Mouse (Mus musculus) Patski (cell line): Measurements from ENCODE around the gene Ugt1a8. TPM values are rescaled to one million over a fixed set of nuclear protein-coding genes. Genes with fewer than 3 reads are reported as not detected.
"Not testable (repeated sequence)": the region's sequence is repeated elsewhere in the genome, so short reads cannot be mapped to it uniquely, and the experiment has no call there.

Source experiments
- ATAC-seq: fragments of 100-300 bp; one replicate; pipeline ENCODE4 v1.8.0; 2021
- CTCF ChIA-PET: fragments of 350-600 bp; sonication (Branson Sonifier 250); formaldehyde crosslinking; loops from one replicate; lab custom pipeline; 2022; ENCODE audit warnings: inconsistent platforms; lab: Charles Lee
- POLR2A ChIA-PET: fragments of 350-600 bp; sonication (Branson Sonifier 250); formaldehyde crosslinking; loops from one replicate; lab custom pipeline; 2022; ENCODE audit warnings: antibody characterized with exemption, inconsistent platforms; lab: Charles Lee
- DNase-seq: peaks from one replicate; pipeline ENCODE4 v3.0.0-alpha.2; 2011; ENCODE audit warnings: low read depth, low spot score
- H3K27me3 ChIP-seq: fragments of 371-371 bp; one replicate; pipeline ENCODE4 v1.5.1; 2021
- CTCF ChIP-seq: fragments of 100-300 bp; IDR thresholded peaks from one replicate; pipeline ENCODE4 v1.5.1; 2021
- in situ Hi-C: fragments of 300-500 bp; cut with MboI; formaldehyde crosslinking; loops from 3 replicates; pipeline ENCODE4 v1.11.1; 2018; ENCODE audit warnings: low pct_unique_long_range_greater_than_20kb, mixed read lengths
- polyA plus RNA-seq: library from polyadenylated mRNA; unstranded; gene quantifications from one replicate; pipeline ENCODE4 v1.2.3, GENCODE M21; 2021

Ugt1a8 gene
- polyA plus RNA-seq, 1 experiment from 2014 or later, result not detected

DNA sequence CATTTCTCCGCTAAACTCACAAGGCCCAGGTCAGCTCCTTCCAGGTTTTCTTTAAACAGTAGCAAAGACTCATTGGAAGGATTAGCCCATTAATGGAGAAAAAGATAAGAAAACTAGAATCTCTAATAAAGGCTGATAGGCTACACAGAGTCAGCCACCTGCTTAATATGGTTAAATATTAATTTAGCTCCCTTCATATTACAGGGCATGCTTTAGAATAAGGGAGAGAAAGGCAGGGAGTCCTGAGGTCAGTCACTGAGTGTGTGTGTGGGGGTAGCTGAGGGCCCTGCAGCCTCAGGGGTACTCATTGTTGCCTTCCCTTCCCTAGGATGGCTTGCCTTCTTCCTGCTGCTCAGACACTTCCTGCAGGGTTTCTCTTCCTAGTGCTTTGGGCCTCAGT lies 50.5 kb downstream of the Ugt1a8 start:
- no peak for TF ChIP-seq CTCF

DNA sequence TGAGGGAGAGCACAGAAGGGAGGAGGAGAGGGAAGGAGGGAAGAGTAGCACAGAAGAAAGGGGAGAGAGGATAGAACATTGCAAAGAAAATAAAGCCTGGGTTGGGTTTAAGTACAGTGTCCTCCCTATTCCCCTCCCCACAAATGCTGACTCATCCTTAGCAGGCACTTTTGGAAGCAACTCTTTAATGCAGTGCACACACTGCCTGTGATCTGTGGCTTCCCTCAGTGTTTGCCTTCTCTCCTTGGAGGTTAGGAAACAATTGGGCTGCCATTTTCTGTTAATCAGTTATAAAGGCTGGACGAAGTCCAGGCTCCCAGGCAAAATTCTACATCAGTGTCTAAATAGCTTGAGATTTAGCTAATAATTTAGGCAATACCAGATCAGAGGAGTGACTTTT lies 52.9 kb downstream of the Ugt1a8 start:
- CTCF ChIA-PET, POLR2A ChIA-PET, in situ Hi-C loops, H3K27me3 ChIP-seq, DNase-seq: not testable (repeated sequence)
- ATAC-seq, result peak; percentile 75

More for the DNA sequence above, 50.5 kb downstream of the Ugt1a8 start:
- ATAC-seq, result no peak
- DNase-seq, result no peak
- in situ Hi-C loops, result no loop called here
- ChIA-PET POLR2A (no interaction called here), CTCF (interaction anchor here (1.4 kb wide), 1 partner anchor 19 kb away, joined by 3 read pairs; no protein-coding TSS in a partner anchor)
- no peaks in the 10 kb centered on the region for H3K27me3 ChIP-seq

DNA sequence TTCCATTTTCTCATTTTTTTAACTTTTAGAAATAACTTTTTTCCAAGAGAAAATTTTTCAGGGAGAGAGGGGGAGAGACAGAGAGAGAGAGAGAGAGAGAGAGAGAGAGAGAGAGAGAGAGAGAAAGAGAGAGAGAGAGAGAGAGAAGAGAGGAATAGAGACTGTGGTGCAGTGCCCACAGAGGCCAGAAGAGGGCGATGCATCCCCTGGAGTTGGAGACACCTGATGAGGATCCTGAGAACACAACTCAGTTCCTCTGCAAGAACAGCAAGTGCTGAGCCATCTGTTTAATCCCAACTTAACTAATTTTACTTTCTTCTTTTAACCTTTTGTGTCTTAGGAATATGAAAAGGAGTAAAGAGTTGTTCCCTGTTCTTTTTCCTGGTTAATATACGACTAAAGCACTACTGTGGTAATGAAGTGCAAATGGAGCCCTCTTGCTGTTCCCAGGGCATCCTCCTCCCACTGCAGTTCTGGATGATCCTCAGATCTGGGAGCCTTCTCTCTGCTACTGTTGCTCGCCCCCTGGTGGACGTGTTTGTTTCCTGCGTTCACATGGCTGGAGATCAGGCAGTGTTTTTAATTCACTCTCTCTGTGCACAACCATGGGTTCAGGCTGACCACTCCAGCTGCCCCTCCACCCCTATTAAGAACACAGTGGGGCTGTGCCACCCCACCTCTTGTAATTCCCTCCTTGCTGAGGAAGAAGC lies 56.5 kb downstream of the Ugt1a8 start:
- CTCF ChIA-PET, result interaction anchor here (0.8 to 1.9 kb wide), 2 partner anchors 11 to 139 kb away, joined by 3 to 5 read pairs; no protein-coding TSS in a partner anchor
- DNase-seq, in situ Hi-C loops, H3K27me3 ChIP-seq: not testable (repeated sequence)
- peak; percentile 55 for ATAC-seq
- POLR2A ChIA-PET, result interaction anchor here (0.6 kb wide), 1 partner anchor 25 kb away, joined by 4 read pairs; no protein-coding TSS in a partner anchor
- TF ChIP-seq CTCF, result peak; percentile 64

DNA sequence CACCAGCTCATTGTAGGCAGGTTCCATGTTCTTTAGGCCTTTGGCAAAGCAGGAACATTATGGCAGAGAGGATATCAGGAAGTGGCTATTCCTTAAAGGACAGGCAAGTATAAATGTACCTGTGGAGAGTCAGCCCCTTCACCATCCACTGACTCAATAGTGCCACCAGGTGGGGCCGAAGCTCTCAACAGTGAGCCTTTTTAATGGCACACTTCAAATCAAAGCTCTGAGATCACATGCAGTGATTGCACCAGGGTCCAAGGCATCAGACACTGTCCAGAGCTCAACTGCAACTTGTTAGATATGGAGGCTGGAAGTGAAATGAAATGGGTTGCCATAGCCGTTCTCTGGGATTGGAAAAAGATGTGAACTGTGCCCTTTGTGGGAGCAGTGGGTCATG lies 57.7 kb downstream of the Ugt1a8 start:
- H3K27me3 ChIP-seq, POLR2A ChIA-PET, CTCF ChIA-PET, ATAC-seq, DNase-seq, in situ Hi-C loops: not testable (repeated sequence)
- peak; percentile 48 for TF ChIP-seq CTCF

DNA sequence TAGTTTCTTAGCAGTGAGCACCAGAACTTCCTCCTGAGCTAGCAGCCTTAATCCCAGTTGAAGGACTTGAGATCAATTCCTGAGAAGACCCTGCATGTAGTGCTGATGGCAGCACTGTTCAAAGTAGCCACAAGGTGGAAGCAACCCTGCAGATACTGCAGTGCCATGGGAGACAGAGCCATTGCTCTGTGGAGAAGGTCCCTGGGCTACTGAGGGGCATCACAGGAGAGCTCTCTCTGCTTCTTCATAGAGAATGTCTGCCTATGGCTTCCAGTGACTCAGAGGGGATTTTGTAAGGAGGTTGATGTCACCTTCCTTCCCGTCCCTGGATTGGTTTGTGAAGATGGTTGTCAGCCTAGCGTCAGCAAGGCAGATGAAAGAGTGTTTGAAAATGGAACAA lies 62.5 kb downstream of the Ugt1a8 start:
- DNase-seq, ATAC-seq, POLR2A ChIA-PET, H3K27me3 ChIP-seq: not testable (repeated sequence)
- peak; percentile 55 for TF ChIP-seq CTCF
- in situ Hi-C loops, result loop anchor here (5.0 kb wide), 1 partner anchor 127 kb away; the partner anchor contains the start of genes Hjurp and Trpm8
- CTCF ChIA-PET, result interaction anchor here (1.8 to 2.4 kb wide), 2 partner anchors 128 to 138 kb away, joined by 4 to 9 read pairs; partner anchors contain the start of genes Hjurp and Trpm8

DNA sequence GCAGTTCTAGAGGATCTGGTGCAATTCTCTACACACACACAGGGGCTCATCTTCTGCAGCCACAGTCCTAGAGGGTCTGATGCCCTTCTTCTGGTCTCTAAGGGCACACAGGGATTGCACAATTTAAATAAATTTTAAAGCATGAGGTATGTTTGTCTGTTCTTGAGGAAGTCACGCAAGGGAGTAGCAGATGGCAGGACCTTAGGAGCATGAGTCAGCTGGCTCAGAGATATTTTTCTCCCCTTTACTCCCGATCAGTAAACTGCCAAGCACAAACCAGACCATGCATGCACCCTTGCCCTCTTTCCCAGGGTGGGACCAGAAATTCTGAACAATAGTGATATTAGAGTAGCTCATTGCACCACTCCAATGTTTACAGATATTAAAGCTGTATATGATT lies 70.8 kb downstream of the Ugt1a8 start:
- no peak for ATAC-seq
- no peak for TF ChIP-seq CTCF
- ChIA-PET CTCF (no interaction called here), POLR2A (no interaction called here)
- no peak for DNase-seq
- no peaks in the 10 kb centered on the region for H3K27me3 ChIP-seq
- in situ Hi-C loops, result no loop called here

DNA sequence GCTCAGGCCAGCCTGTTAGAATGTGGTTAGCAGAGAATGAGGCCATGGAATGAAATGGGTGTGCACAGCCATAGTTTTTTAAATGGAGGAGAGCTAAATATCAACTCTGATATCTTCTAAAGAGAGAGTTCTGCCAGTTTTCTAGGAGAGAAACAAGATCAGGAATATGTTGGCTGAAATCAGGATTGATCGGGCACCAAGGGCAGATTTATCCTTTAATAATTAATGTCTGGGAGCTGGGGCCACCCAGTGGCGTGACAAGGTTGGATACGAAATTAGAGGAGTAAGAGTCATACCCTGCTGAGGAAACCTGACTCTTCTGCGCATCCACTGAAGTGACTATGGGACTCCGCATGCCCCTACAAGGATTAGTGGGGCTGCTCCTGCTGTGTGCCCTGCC lies 78.1 kb downstream of the Ugt1a8 start, which contains the start of gene Ugt1a5:
TSS of gene Ugt1a5 (plus strand) at position 302 of the 400 bp plus-strand sequence.
- no peak for ATAC-seq
- in situ Hi-C loops, result no loop called here
- POLR2A ChIA-PET, result no interaction called here

DNA sequence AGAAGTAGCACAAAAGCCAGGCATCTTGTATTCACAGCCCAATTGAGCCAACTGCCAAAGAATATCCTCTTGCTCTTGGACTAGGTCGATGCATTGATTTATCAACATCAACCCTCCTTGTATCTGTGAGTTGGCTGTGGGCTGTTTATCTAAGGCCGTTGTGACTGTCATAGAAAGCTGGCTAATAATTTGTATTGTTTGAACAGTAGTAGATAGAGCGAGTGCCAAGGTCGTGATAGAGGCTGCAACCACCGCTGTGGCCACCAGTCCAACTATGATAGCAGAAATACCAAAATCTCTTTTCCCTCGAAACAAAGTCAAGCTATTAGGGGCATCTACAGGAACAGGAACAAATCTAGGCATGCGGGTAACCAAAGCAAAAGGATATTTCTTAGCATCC lies 84.6 kb downstream of the Ugt1a8 start:
- DNase-seq, H3K27me3 ChIP-seq, ATAC-seq, CTCF ChIA-PET, in situ Hi-C loops, POLR2A ChIA-PET: not testable (repeated sequence)

More for the DNA sequence above, 78.1 kb downstream of the Ugt1a8 start, which contains the start of gene Ugt1a5:
- DNase-seq, result no peak
- TF ChIP-seq CTCF, result no peak
- H3K27me3 ChIP-seq, result no peaks in the 10 kb centered on the region
- CTCF ChIA-PET, result no interaction called here

DNA sequence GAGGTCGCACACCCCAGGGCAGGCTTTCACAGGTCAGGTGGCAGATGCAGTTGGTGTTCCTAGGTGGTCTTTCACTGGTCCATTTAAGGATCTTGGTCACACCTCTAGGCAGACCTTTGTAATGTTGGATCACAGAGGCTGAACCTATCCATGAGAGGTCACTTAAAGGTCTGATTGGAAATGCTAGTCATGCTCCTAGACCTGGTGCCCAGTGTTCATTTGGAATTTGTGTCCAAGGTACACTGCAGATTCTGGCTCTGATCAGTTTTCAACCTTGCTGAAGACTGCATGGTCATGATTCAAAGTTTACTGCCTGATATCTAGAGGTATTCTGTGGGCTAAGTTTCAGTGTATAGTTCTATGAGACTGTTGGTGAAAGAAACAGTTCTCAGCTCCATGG lies 92.0 kb downstream of the Ugt1a8 start:
- DNase-seq (no peak), ATAC-seq (no peak)
- ChIA-PET CTCF (no interaction called here), POLR2A (no interaction called here)
- in situ Hi-C loops, result no loop called here
- no peak for TF ChIP-seq CTCF
- peaks cover 4% of the 10 kb centered on the region for H3K27me3 ChIP-seq

DNA sequence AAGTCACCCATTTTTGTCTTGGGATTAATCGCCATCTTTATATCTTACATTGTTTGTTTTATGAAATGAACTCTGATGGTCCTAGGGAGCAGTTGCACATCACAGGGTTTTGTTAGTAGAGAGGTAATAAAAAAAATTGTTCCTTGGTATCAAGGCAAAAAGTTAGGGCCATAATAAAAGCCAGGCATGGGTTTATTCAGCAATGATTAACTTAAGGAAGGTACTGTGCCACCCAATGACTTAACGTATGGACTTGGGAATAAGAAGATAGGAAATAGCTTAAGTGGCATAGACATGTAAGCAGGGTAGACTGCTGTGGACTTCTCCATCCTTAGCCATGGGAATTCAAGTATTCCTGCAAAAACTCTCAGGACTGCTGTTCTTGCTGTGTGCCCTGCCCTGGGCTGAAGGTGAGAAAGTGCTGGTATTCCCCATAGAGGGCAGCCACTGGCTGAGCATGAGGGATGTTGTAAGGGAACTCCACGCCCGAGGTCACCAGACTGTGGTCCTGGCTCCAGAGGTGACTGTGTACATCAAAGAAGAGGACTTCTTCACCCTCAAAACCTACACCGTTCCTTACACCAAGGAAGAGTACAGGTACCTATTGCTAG lies 98.8 kb downstream of the Ugt1a8 start:
- H3K27me3 ChIP-seq, result peaks cover 4% of the 10 kb centered on the region
- CTCF ChIA-PET, result no interaction called here
- POLR2A ChIA-PET, result no interaction called here
- in situ Hi-C loops, result no loop called here
- TF ChIP-seq CTCF, result no peak
- no peak for DNase-seq
- no peak for ATAC-seq

DNA sequence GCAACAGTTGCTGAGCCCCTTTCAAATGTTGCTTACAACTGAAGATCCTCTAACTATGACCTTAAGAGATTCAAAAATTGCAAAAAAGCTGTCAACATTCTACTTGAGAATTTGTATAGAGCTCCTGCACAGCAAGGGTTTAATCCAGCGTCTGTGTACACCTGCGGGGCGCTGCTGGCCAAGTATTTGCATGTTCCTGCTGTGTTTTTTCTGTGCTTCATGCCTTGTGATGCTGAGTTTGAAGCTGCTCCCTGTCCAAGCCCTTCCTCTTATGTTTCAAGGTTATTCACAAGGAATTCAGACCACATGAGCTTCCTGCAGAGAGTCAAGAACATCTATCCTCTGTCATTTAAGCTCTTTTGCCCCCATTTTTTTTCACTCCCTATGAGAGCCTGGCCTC lies 104.5 kb downstream of the Ugt1a8 start:
- ChIA-PET POLR2A (no interaction called here), CTCF (interaction anchor here (1.0 kb wide), 1 partner anchor 14 kb away, joined by 3 read pairs; no protein-coding TSS in a partner anchor)
- no peak for TF ChIP-seq CTCF
- no peaks in the 10 kb centered on the region for H3K27me3 ChIP-seq
- no peak for DNase-seq
- no peak for ATAC-seq
- in situ Hi-C loops, result no loop called here
